Mouse (Mus musculus) ES-Bruce4 (cell line): ENCODE measurements at regions not wholly inside any gene's neighbourhood (a gene's known extent, or its start where the extent isn't known, plus 50 kb on each side); places are given as distances from the start of the nearest gene placed in this dataset.

Experiments used
- CTCF ChIP-seq: IDR thresholded peaks from one replicate; pipeline ENCODE4 v1.8.1; 2011; ENCODE audit warnings: low read depth, low read length
- POLR2A ChIP-seq: IDR thresholded peaks from one replicate; pipeline ENCODE4 v1.8.1; 2011; ENCODE audit warnings: low read length; ENCODE audit not compliant: insufficient read depth

- TF ChIP-seq POLR2A (no peak), CTCF (no peak)
Measured at GRCm38 (mm10) chr6:9633931-9634330, 685.7 kb downstream of the Nxph1 start.
